Mouse (Mus musculus) MEL (cell line): Measurements from ENCODE around the gene Acaca. TPM values are rescaled to one million over a fixed set of nuclear protein-coding genes. Genes with fewer than 3 reads are reported as not detected.

Experiments
- DNase-seq: peaks from one replicate; pipeline ENCODE4 v3.0.0; 2011; ENCODE audit warnings: low read depth, low spot score
- H3K27ac ChIP-seq: 2 replicates; pipeline ENCODE4 v1.5.1; 2012; ENCODE audit warnings: low read depth, mild to moderate bottlenecking, control low read depth, low read length, moderate library complexity; ENCODE audit not compliant: control insufficient read depth
- H3K27me3 ChIP-seq, 2 experiments: fragments of 150-350 bp in 1 of 2; sonication (generic) in 1 of 2; 2 replicates each; pipeline ENCODE4 v1.6.1; 2012; ENCODE audit warnings: low read length in 2 of 2, mild to moderate bottlenecking in 2 of 2, improper control_type of control experiment in 1 of 2, moderate library complexity in 1 of 2; ENCODE audit not compliant: insufficient read depth in 2 of 2, control insufficient read depth in 1 of 2
- H3K36me3 ChIP-seq, 2 experiments: 2 replicates each; pipeline ENCODE4 v1.6.1; 2012 to 2014; ENCODE audit warnings: low read length in 2 of 2, improper control_type of control experiment in 1 of 2, inconsistent platforms in 1 of 2, mild to moderate bottlenecking in 1 of 2; ENCODE audit not compliant: insufficient read depth in 2 of 2, control insufficient read depth in 1 of 2
- H3K4me1 ChIP-seq, 2 experiments: fragments of 150-350 bp in 1 of 2; sonication (generic) in 1 of 2; 2 replicates each; pipeline ENCODE4 v1.6.1; 2012; ENCODE audit warnings: low read length in 2 of 2, improper control_type of control experiment in 1 of 2, mild to moderate bottlenecking in 1 of 2; ENCODE audit not compliant: insufficient read depth in 2 of 2, control insufficient read depth in 1 of 2
- H3K4me3 ChIP-seq, 2 experiments: fragments of 150-350 bp in 1 of 2; sonication (generic) in 1 of 2; 2 replicates each; pipeline ENCODE4 v1.5.1; 2012; ENCODE audit warnings: low read depth in 2 of 2, low read length in 2 of 2, mild to moderate bottlenecking in 2 of 2, moderate library complexity in 2 of 2, control low read depth in 1 of 2, improper control_type of control experiment in 1 of 2; ENCODE audit not compliant: control insufficient read depth in 1 of 2, insufficient read depth in 1 of 2
- H3K79me2 ChIP-seq: 2 replicates; pipeline ENCODE4 v1.6.1; 2012; ENCODE audit warnings: mild to moderate bottlenecking, low read length, moderate library complexity; ENCODE audit not compliant: control insufficient read depth, poor library complexity, insufficient read depth
- H3K9ac ChIP-seq: 2 replicates; pipeline ENCODE4 v1.6.1; 2012; ENCODE audit warnings: low read depth, mild to moderate bottlenecking, control low read depth, low read length, moderate library complexity; ENCODE audit not compliant: control insufficient read depth, poor library complexity, severe bottlenecking
- H3K9me3 ChIP-seq: fragments of 150-350 bp; sonication (generic); replicated peaks from 2 replicates; pipeline ENCODE4 v1.6.1; 2012; ENCODE audit warnings: mild to moderate bottlenecking, low read length, improper control_type of control experiment, moderate library complexity; ENCODE audit not compliant: insufficient read depth
- BHLHE40 ChIP-seq: IDR thresholded peaks from 2 replicates; pipeline ENCODE4 v1.6.1; 2012; ENCODE audit warnings: low read depth, mild to moderate bottlenecking, inconsistent platforms, low read length, improper control_type of control experiment, borderline replicate concordance
- CTCF ChIP-seq, 3 experiments: IDR thresholded peaks in 2 of 3; conservative IDR thresholded peaks in 1 of 3; 2 replicates each; pipeline ENCODE4 v1.5.1; 2011 to 2012; ENCODE audit warnings: low read length in 3 of 3, low read depth in 2 of 3, mild to moderate bottlenecking in 2 of 3, improper control_type of control experiment in 1 of 3, inconsistent platforms in 1 of 3, mixed read lengths in 1 of 3, moderate library complexity in 1 of 3; ENCODE audit not compliant: control insufficient read depth in 1 of 3, insufficient read depth in 1 of 3, poor library complexity in 1 of 3, severe bottlenecking in 1 of 3
- GABPA ChIP-seq: IDR thresholded peaks from 2 replicates; pipeline ENCODE4 v1.6.1; 2012; ENCODE audit warnings: low read depth, mild to moderate bottlenecking, inconsistent platforms, low read length, improper control_type of control experiment, moderate library complexity
- HCFC1 ChIP-seq: IDR thresholded peaks from 2 replicates; pipeline ENCODE4 v1.6.1; 2012; ENCODE audit warnings: low read depth, mild to moderate bottlenecking, inconsistent platforms, low read length, improper control_type of control experiment, moderate library complexity
- JUND ChIP-seq: IDR thresholded peaks from 2 replicates; pipeline ENCODE4 v1.6.1; 2011; ENCODE audit warnings: low read depth, mild to moderate bottlenecking, improper control_type of control experiment, low read length
- MAZ ChIP-seq: IDR thresholded peaks from 2 replicates; pipeline ENCODE4 v1.6.1; 2012; ENCODE audit warnings: low read depth, mild to moderate bottlenecking, inconsistent platforms, low read length, improper control_type of control experiment
- NRF1 ChIP-seq: IDR thresholded peaks from 2 replicates; pipeline ENCODE4 v1.6.1; 2014; ENCODE audit warnings: low read depth, mild to moderate bottlenecking, inconsistent platforms, low read length, improper control_type of control experiment, moderate library complexity; ENCODE audit not compliant: poor library complexity, insufficient read depth, severe bottlenecking
- POLR2A ChIP-seq, 2 experiments: IDR thresholded peaks; 2 replicates each; pipeline ENCODE4 v1.6.1; 2011 to 2012; ENCODE audit warnings: low read length in 2 of 2, mild to moderate bottlenecking in 2 of 2, control low read depth in 1 of 2, improper control_type of control experiment in 1 of 2, low read depth in 1 of 2, moderate library complexity in 1 of 2; ENCODE audit not compliant: control insufficient read depth in 1 of 2, insufficient read depth in 1 of 2, poor library complexity in 1 of 2
- RAD21 ChIP-seq: IDR thresholded peaks from 2 replicates; pipeline ENCODE4 v1.6.1; 2011; ENCODE audit warnings: mild to moderate bottlenecking, low read depth, low read length, improper control_type of control experiment
- SIN3A ChIP-seq: IDR thresholded peaks from 2 replicates; pipeline ENCODE4 v1.6.1; 2012; ENCODE audit warnings: low read length, improper control_type of control experiment, inconsistent platforms
- SMC3 ChIP-seq: IDR thresholded peaks from 2 replicates; pipeline ENCODE4 v1.6.1; 2011; ENCODE audit warnings: low read depth, low read length, improper control_type of control experiment
- TBP ChIP-seq: IDR thresholded peaks from 2 replicates; pipeline ENCODE4 v1.8.0; 2011; ENCODE audit warnings: low read depth, low read length, improper control_type of control experiment
- USF1 ChIP-seq: IDR thresholded peaks from 2 replicates; pipeline ENCODE4 v1.6.1; 2014; ENCODE audit warnings: low read depth, mild to moderate bottlenecking, inconsistent platforms, low read length, improper control_type of control experiment, moderate library complexity
- USF2 ChIP-seq, 2 experiments: IDR thresholded peaks; 2 replicates each; pipeline ENCODE4 v1.6.1; 2011 to 2012; ENCODE audit warnings: improper control_type of control experiment in 2 of 2, low read length in 2 of 2, borderline replicate concordance in 1 of 2, inconsistent platforms in 1 of 2, low read depth in 1 of 2, mild to moderate bottlenecking in 1 of 2; ENCODE audit not compliant: insufficient read depth in 1 of 2
- ZC3H11A ChIP-seq: IDR thresholded peaks from 2 replicates; pipeline ENCODE4 v1.6.1; 2012; ENCODE audit warnings: low read depth, mild to moderate bottlenecking, inconsistent platforms, low read length, improper control_type of control experiment
- ZMIZ1 ChIP-seq: IDR thresholded peaks from 2 replicates; pipeline ENCODE4 v1.6.1; 2012; ENCODE audit warnings: low read depth, mild to moderate bottlenecking, inconsistent platforms, low read length, improper control_type of control experiment, moderate library complexity
- polyA plus RNA-seq, 2 experiments: library from polyadenylated mRNA; stranded (reverse) in 1 of 2; unstranded in 1 of 2; fragments of >175 nt in 1 of 2; fragments of >200 nt in 1 of 2; gene quantifications; 2 replicates each; pipeline versions ENCODE4 v1.2.1 to v1.2.4; 2012; ENCODE audit warnings: low replicate concordance in 2 of 2, low read depth in 1 of 2; ENCODE audit not compliant: insufficient read length in 2 of 2, insufficient read depth in 1 of 2, missing spikeins in 1 of 2
- total RNA-seq: library from RNA; depleted of rRNA; stranded (reverse); fragments of 300-350 nt; gene quantifications from 2 replicates; pipeline ENCODE4 v1.2.3, GENCODE M21; 2012

Gene Acaca
- total and polyA plus RNA-seq, 3 experiments = 32.0 to 52.0 (median 33.9) TPM

DNA sequence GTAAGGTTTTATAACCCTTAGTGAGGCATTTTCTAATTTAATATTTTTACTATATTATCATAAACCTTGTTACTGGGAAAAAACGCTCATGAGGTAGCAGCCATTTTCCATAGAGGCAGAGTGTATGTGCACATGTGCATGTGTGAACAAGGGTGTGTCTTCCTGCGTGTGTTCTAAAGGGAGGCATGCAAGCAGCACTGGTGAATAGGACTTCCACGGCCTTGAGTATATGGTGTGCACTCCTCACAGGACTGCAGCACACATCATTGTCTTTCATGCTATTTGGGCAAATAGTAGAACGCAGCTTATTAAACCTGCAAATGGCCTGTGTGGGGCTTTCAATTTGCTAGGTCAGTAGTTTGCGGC lies 297.1 kb downstream of the Acaca start:
- Histone ChIP-seq H3K27ac (no peak overlapping the region), H3K36me3 (peaks cover 0 to 8% of the 10 kb centered on the region in 2 experiments; a peak in 2 of 4 replicates), H3K9ac (no peak overlapping the region), H3K4me3 (no peak overlapping the region), H3K27me3 (no peaks in the 10 kb centered on the region), H3K9me3 (no peaks in the 10 kb centered on the region), H3K79me2 (no peaks in the 10 kb centered on the region), H3K4me1 (no peaks in the 10 kb centered on the region)
- no peak for DNase-seq
- no peak for TF ChIP-seq USF2 (IDR thresholded peaks at IDR 0.05; ENCODE audit: borderline replicate concordance in 1 of 2, insufficient read depth in 1 of 2, low read depth in 1 of 2, low read length in 2 of 2)
- no peak for TF ChIP-seq GABPA
- TF ChIP-seq ZMIZ1 = no peak
- no peak for TF ChIP-seq SMC3
- TF ChIP-seq TBP = no peak
- no peak for TF ChIP-seq BHLHE40
- no peak for TF ChIP-seq NRF1
- TF ChIP-seq SIN3A = no peak
- TF ChIP-seq HCFC1 = no peak

DNA sequence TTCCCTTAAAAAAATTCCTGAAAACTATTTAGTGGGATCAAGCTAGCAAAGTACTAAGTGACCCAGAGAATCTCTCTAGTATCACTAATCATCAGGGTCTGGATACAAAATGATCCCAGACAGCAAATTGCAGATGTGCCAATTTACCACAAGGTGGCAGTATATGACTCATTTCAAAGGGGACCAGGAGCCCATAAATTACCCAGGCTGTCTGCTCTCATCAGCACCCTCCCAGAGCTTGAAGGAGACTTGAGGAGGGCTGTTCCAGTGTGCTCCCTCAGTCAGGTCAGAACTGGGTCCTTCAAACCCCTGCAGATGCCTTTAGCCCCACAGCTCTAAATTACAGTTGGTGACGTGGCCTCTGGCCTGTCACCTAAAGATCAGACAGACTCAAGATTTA lies 300.1 kb downstream of the Acaca start:
- TF ChIP-seq POLR2A (IDR thresholded peaks at IDR 0.05; ENCODE audit: control insufficient read depth in 1 of 2, insufficient read depth in 1 of 2, low read depth in 1 of 2, low read length in 2 of 2, poor library complexity in 1 of 2) (no peak), ZC3H11A (peak; percentile 88), JUND (no peak), TBP (0 out of 2 replicates have a peak, but pooled peaks have one; percentile 35), SIN3A (peak; percentile 41; the same call in 1 of the 2 replicates), MAZ (peak; percentile 42; the same call in 1 of the 2 replicates), RAD21 (peak; percentile 87), USF1 (no peak), SMC3 (peak; percentile 91), CTCF (IDR thresholded peaks at IDR 0.05 in 2 of 3, conservative IDR thresholded peaks at IDR 0.05 in 1 of 3; ENCODE audit: control insufficient read depth in 1 of 3, insufficient read depth in 1 of 3, low read depth in 2 of 3, low read length in 3 of 3, poor library complexity in 1 of 3, severe bottlenecking in 1 of 3) (peak; percentile 57 to 92 (median 88))
- TF ChIP-seq, all 39 proteins: peak for 7
- Histone ChIP-seq H3K79me2 (no peaks in the 10 kb centered on the region), H3K27ac (no peak overlapping the region), H3K27me3 (no peaks in the 10 kb centered on the region), H3K4me3 (no peak overlapping the region), H3K4me1 (no peaks in the 10 kb centered on the region), H3K9ac (no peak overlapping the region), H3K9me3 (no peaks in the 10 kb centered on the region), H3K36me3 (peaks cover 0 to 23% of the 10 kb centered on the region in 2 experiments; a peak in 2 of 4 replicates)
- DNase-seq = peak; percentile 82
